9 mouse cellular contexts compared by ENCODE assay signal in genomic region chr7:112865739-112866138, GRCm38 (mm10).
DNase-seq lines count a peak whose midpoint lies in the region; ATAC-seq and TF ChIP-seq lines count a peak whose summit lies in the region.
"Had no signal": no experiment of that assay in that cellular context is flagged by ENCODE, and none has a peak within 500 bp of the region (broad histone marks: within the 10 kb centered on the region; RNA-seq: fewer than 3 reads in every experiment).

No protein-coding gene starts in this region.

- TF ChIP-seq POLR2A in embryonic fibroblast, embryonic 13.5 days (IDR thresholded peaks at IDR 0.05; ENCODE audit: low read depth, low read length) = no peak
- no peak for TF ChIP-seq POLR2A in limb, embryonic 14.5 days (IDR thresholded peaks at IDR 0.05; ENCODE audit: borderline replicate concordance, extremely low read depth, insufficient read depth, insufficient read length)

- no peak overlapping the region for H3K27ac ChIP-seq in embryonic fibroblast, embryonic 13.5 days (ENCODE audit: insufficient read depth, low read length)
- no peak overlapping the region for H3K27ac ChIP-seq in limb, embryonic 14.5 days (replicated peaks; ENCODE audit: low read depth, low read length)
- H3K27ac ChIP-seq: hindbrain, embryonic 15.5 days had no signal

- H3K4me1 ChIP-seq in embryonic fibroblast, embryonic 13.5 days (ENCODE audit: control insufficient read depth, insufficient read depth, low read length) = peaks cover 16% of the 10 kb centered on the region
- H3K4me1 ChIP-seq in limb, embryonic 14.5 days (ENCODE audit: control insufficient read depth, insufficient read depth, low read length) = peaks cover 15% of the 10 kb centered on the region

- no peaks in the 10 kb centered on the region for H3K27me3 ChIP-seq in limb, embryonic 14.5 days (ENCODE audit: control insufficient read depth, insufficient read depth, low read length)
- H3K27me3 ChIP-seq: hindbrain, embryonic 15.5 days had no signal

- H3K9me3 ChIP-seq in limb, embryonic 14.5 days (ENCODE audit: control insufficient read depth, low read length) = no peaks in the 10 kb centered on the region
- H3K9me3 ChIP-seq: hindbrain, embryonic 15.5 days had no signal

- 15% methylated on average over 2 of the region's 2 CpGs for WGBS in limb, embryonic 14.5 days

- H3K4me3 ChIP-seq in embryonic fibroblast, embryonic 13.5 days (ENCODE audit: insufficient read depth, low read length) = no peak overlapping the region
- no peak overlapping the region for H3K4me3 ChIP-seq in limb, embryonic 14.5 days (replicated peaks; ENCODE audit: low read length)
- H3K4me3 ChIP-seq: hindbrain, embryonic 15.5 days had no signal

- no peak overlapping the region for H3K9ac ChIP-seq in limb, embryonic 14.5 days (ENCODE audit: low read depth, low read length, severe bottlenecking)
- H3K9ac ChIP-seq: hindbrain, embryonic 15.5 days had no signal

- no peak for ATAC-seq in cerebellum, adult (ENCODE audit: insufficient number of reproducible peaks, low FRiP score, low TSS enrichment)
- peak; percentile 35 to 54; a peak in 2 of 4 replicates for ATAC-seq in hematopoietic stem cell, adult 5-6 weeks (replicated peaks in 1 of 2; ENCODE audit: insufficient read depth in 1 of 2, low FRiP score in 2 of 2, low TSS enrichment in 1 of 2, low read depth in 1 of 2, poor library complexity in 2 of 2, severe bottlenecking in 2 of 2)
- no peak for ATAC-seq in limb, embryonic 14.5 days (ENCODE audit: low FRiP score, low read depth)

- peak; percentile 77; the same call in 1 of the 2 replicates for TF ChIP-seq CTCF in embryonic fibroblast, embryonic 13.5 days (IDR thresholded peaks at IDR 0.05; ENCODE audit: borderline replicate concordance, insufficient read depth, low read length)

- H3K36me3 ChIP-seq in limb, embryonic 14.5 days (ENCODE audit: control insufficient read depth, insufficient read depth, low read length) = peaks cover 39% of the 10 kb centered on the region

- DNase-seq in cerebellum, adult 11 months = peak; percentile 38
- peak; percentile 29 to 55 for DNase-seq in urinary bladder, adult 18-20 months (ENCODE audit: low spot score in 2 of 2)
- DNase-seq in urinary bladder, postnatal 10 days (ENCODE audit: low spot score) = no peak
- DNase-seq in limb, embryonic 14.5 days (ENCODE audit: low spot score) = peak; percentile 34
- DNase-seq in right cerebral cortex, postnatal 14 days = peak; percentile 65

- H3K4me2 ChIP-seq in limb, embryonic 14.5 days (replicated peaks; ENCODE audit: low read depth, low read length, severe bottlenecking) = no peak overlapping the region
- H3K4me2 ChIP-seq: hindbrain, embryonic 15.5 days had no signal

Comparison
In these comparisons a context has a peak if more than half of its experiments do, and no peak if none do; other contexts are left out.
1. ATAC-seq: peak in hematopoietic stem cell, adult 5-6 weeks (2 of 2); none in cerebellum, adult (single experiment) and limb, embryonic 14.5 days (single experiment).